Mouse (Mus musculus) CH12.LX (cell line): ENCODE results near the gene Pygm.

ENCODE experiments used
- CTCF ChIP-seq, 2 experiments: IDR thresholded peaks in 1 of 2; conservative IDR thresholded peaks in 1 of 2; 2 replicates each; pipeline ENCODE4 v1.5.1; 2011 to 2012; ENCODE audit warnings: low read depth in 2 of 2, low read length in 2 of 2, improper control_type of control experiment in 1 of 2, inconsistent platforms in 1 of 2, mild to moderate bottlenecking in 1 of 2, moderate library complexity in 1 of 2
- MAX ChIP-seq: IDR thresholded peaks from 2 replicates; pipeline ENCODE4 v1.6.1; 2011; ENCODE audit warnings: low read length, improper control_type of control experiment
- POLR2A ChIP-seq: IDR thresholded peaks from 2 replicates; pipeline ENCODE4 v1.6.1; 2011; ENCODE audit warnings: low read depth, mild to moderate bottlenecking, improper control_type of control experiment, low read length
- POLR2AphosphoS2 ChIP-seq: IDR thresholded peaks from 2 replicates; pipeline ENCODE4 v1.6.1; 2011; ENCODE audit warnings: low read depth, low read length, improper control_type of control experiment
- USF1 ChIP-seq: IDR thresholded peaks from 2 replicates; pipeline ENCODE4 v1.6.1; 2014; ENCODE audit warnings: low read depth, mild to moderate bottlenecking, inconsistent platforms, low read length, improper control_type of control experiment
- ZNF384 ChIP-seq: IDR thresholded peaks from 2 replicates; pipeline ENCODE4 v1.6.1; 2012; ENCODE audit warnings: low read depth, low read length, improper control_type of control experiment, inconsistent platforms

DNA sequence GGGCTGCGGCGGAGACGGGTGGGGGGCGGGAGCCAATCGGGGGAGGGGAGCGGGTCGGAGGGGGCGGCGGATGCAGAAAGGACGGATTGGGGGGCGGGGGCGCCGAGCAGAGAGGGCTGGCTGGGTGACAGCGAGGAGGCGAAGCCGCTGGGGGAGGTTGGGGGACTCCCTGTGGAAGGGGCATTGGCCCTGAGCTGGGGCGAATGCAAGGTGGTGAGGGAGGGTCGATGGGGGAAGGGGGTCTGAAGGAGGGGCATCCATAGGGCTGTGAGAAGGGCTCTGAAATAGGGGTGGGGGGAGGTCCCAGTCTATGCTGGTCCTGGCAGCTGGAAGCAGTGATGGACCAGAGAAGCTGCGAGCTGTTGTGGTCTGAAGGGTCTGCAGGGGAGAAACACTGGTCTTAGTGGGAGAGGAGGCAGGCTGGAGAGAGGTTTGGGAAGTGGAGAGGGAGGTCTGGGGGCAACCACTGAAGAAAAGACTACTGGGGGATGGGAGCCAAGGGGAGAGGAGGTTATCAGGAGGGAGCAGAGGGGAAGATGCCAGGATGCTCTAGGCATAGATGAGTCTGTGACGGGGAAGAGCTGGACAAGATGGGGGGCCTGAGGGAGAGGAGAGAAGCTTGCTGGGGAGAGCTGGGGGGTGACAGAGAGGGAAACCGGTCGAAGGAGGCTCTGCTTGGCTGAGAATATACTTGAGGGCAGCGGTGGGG lies 34.9 kb downstream of the Pygm start:
- TF ChIP-seq POLR2AphosphoS2 (no peak), MAX (no peak), USF1 (no peak), POLR2A (no peak), ZNF384 (no peak), CTCF (conservative IDR thresholded peaks at IDR 0.05 in 1 of 2, IDR thresholded peaks at IDR 0.05 in 1 of 2; ENCODE audit: low read depth in 2 of 2, low read length in 2 of 2) (no peak)
